Mouse (Mus musculus) thymus, postnatal 36 days (tissue): Measurements from ENCODE around the gene Dhx37.
"Not testable (repeated sequence)": the region's sequence is repeated elsewhere in the genome, so short reads cannot be mapped to it uniquely, and the experiment has no call there.

Experiments used
- DNase-seq, 2 experiments: peaks; one replicate each; pipeline ENCODE4 v3.0.0; 2022; ENCODE audit warnings: mixed read lengths in 2 of 2

Gene Dhx37

DNA sequence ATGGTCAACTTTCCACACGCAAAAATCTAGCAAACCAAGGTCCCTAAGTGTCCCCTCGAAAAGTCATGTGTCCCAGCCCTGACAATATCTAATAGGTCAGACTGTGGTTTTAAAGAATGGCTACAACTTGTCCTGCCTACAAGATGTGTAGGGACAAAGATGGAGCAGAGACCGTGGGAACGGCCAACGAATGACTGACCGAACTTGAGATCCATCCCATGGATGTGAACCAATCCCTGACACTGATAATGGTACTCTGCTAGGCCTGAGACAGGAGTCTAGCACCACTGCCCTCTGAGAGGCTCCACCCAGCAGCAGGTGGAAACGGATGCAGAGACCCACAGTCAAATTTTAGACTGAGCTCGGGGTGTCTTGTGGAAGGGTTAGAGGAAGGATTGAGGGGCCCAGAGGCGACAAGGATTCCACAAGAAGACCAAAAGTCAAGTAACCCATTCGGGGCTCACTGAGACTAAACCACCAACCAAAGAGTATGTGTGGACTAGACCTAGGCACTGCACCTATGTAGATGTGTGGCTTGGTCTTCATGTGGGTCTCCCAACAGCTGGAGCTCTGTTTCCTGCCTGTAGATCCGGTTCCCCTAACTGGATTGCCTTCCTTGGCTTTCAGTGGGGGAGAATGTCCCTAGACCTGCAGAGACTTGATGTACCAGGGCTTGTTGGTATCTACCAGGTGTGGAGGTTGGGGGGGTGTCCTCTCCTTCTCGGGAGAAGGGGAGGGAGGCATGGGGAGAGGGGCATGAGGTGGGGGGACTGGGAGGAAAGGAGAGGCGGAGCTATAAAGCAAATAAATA, 26.7 kb downstream of the Dhx37 start:
- no peak for DNase-seq

DNA sequence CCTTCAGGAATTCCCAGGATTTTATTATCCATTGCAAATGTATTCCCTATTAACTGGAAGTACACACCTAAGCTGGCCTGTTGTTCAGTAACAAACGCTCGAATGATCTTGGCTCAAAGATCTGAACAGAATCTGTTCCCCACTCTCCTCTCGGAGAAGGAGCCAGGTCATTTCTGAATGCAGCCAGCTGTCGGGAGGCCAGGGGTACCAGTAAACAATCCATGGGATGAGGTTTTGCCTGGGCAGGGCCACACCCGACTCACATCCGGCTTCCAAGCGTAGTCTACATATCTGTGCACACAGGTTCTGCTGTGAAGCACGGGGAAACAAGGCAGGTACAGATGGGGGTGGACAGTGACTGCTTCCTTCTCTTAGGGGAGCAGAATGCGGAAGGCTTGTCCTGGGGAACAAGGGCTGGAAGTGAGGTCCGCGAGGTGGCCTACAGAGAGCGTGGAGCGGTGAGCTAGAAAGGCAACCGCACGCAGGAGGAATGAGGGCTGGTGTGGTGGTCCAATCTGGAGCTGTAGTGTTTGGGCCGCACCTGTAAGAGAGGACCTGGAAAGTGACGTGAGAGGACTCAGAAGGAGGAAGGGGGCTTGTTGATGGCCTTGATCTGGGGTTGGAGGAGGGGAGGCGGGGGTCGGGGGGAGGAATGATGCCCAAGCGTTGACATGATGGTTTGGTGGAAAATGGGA, 27.5 kb downstream of the Dhx37 start:
- peak; percentile 70 to 74 for DNase-seq

DNA sequence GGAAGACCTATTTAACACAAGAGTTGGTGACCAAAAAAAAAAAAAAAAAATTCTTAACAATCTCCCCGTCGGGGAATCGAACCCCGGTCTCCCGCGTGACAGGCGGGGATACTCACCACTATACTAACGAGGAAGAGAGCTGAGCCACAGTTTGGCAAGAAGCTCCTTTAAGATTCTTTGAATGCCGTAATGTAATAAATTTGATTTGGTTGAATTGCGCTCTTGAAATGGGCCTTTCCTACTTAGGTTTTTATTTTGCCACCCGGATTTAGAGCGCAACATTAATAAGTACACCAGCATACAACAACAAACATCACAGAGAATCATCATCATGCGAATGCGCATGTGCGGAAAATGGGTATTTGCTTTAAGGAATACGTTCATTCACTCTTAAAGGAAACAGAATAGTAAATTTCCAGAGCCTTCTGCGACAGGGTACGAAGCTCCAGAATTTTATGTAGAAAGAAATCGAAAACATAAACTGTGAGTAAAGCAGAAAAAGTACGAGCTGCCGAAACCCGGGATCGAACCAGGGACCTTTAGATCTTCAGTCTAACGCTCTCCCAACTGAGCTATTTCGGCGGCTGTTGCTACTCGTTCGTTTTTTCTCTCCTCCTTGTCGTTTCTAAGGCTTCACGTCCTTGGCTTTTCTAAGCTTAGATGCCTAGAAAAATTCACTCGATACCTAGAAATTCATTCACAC, 28.2 kb downstream of the Dhx37 start:
- peak; percentile 77 to 83 for DNase-seq

DNA sequence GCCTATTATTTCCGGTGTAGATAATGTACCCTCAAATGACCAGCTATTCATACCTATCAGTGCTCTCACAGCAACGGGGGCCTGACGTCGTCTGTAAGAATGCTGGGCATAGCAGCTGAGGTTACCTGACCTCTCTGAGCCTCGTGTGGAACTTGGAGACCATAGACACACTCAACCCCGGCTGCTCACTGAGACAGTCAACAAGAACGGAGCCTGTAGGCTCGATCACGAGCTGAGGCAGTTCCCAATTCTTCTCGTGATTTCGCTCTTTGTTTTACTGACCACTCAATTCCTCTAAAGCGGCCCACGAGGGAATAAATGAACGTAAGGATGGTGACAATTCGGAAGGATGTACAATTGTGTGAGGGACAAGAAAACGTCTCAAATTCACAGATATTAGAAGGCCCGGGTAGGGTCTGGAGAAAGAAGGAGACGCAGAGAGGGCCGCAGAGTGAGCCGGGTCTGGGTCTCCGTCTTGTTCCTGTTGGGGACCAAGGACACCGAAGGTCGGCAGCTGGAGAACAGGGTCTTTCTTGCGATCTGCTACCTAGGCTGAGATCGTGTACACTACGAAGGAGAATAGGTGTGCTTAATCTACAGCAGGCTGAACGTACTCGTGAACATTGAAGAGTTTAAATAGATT, 28.9 kb downstream of the Dhx37 start:
- peak; percentile 37 to 48 for DNase-seq

DNA sequence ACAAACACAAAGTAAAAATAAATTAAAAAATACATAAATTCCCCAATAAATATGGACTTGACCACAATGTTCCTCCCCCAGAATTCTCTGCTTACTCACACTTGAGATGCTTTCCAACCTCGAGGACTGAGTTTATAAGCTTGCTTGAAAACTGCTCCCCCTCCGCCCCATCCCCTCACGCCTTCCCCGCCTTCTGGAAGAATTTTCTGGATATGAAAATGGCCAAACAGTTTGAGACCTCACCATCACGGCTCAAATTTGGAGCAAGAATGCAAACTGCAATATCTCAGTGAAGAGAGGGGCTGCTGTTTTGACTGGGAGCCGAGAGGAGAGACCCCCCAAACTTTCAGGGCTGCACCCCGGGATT, 29.4 kb downstream of the Dhx37 start:
- DNase-seq, result no peak

DNA sequence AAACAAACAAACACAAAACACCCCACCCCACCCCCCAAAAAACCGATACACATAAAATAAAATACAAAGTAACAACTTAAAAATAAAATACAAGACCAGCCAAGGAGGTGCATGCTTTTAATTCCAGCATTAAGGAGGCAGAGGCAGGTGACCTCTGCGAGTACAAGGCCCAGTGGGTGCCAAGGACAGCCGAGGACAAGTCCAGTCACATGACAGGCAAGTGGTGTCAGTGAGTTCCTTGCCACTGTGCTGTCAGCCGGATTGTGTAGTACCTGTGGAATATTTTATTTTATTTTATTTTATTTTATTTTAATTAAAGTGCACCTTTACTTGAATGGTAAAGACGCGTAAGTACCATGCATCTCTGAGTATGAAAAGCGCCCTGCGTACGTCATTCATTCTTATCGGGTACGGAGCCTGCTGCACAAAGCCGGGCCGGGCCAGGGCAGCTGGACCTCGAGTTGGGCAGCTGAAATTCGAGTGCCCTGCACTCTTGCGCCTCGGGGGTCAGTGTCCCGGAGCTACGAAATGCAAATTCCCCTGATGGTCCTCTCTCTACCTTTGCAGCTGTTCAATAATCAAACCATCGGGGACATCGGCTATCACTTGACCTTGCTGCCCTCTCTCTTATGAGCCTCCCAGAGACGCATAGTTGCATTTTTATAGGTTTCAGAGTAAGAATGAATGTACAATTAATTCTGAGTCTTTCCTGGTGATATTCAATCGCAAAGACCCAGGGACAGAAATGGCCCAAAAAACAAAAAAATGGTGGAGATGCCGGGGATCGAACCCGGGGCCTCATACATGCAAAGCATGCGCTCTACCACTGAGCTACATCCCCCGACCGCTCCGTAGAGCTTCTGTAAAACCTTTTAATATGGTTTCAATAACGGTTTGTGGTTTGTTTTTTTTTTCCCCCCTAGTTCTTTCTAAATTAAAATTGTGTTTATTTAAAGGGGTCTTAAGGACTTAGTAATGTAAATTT, 30.1 kb downstream of the Dhx37 start:
- DNase-seq, result peak; percentile 70

DNA sequence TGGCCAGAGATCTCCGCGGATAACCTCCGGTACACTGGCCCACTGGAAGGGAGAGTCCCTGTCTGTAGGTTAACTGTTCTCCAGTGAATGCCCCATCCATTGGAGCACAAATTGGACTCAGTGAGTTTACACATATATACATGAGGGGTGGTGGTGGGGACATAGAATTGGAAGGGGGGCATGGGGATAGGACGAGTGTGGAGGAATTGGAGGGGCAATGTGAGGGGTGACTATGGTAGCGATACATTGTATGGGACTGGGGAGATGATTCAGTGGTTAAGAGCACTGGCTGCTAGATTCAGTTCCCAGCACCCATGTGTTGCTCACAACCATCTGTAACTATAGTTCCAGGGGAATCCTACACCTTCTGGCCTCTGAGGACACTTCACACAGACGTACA, 30.9 kb downstream of the Dhx37 start:
- DNase-seq, result no peak

DNA sequence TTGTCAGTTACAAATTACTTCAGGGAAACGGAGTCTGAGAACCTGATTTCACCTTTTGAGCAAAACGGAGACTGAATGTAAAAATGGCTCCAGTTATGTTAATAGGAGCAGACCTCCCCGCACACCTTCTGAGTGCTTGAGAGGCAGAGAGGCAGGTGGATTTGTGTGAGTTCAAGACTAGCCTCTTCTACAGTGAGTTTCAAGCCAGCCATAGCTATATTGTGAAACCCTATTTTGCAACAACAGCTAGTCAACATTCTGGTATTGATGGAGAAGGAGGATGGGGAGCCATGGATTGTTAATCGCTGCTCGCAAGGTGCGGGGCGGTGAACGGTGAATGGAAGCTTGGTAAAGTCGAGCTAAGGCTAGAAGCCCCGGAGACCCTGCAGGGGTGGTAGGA, 31.4 kb downstream of the Dhx37 start:
- DNase-seq, result no peak

DNA sequence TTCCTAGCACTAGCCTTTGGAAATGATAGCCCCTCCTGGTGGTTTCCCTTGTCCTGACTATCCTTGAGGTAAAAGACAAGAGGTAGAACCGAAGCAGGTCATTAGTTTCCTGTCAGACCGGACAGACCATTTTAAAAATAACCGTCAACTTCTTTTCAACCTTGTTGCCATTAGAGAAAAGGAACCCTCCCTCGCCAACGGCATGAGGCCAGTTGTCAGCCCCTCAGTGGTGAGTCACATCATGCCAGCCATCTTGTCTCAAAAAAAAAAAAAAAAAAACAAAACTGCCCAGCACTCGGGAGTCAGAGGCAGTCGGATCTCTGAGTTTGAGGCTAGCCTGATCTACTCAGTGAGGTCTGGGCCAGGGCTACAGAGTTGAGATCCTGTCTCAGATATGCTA, 33.0 kb downstream of the Dhx37 start:
- DNase-seq, result no peak

DNA sequence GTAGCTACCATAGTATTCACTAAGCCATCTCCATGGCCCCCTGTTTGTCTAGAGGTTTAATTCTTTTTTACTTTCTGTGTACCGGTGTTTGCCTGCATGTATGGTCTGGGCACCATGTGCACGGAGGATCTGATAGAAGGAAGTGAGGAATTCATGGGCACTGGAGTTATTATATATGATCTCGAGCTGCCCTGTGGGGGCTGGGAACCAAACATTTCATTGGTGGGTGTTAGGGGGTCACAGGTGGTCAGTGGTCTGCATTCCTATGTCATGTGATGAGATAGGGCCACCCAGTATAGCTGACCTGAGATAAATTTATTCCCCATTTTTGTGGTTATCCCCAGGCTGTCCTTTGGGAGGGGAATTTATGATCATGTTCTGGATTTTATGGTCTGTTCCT, 38.9 kb downstream of the Dhx37 start:
- no peak for DNase-seq

DNA sequence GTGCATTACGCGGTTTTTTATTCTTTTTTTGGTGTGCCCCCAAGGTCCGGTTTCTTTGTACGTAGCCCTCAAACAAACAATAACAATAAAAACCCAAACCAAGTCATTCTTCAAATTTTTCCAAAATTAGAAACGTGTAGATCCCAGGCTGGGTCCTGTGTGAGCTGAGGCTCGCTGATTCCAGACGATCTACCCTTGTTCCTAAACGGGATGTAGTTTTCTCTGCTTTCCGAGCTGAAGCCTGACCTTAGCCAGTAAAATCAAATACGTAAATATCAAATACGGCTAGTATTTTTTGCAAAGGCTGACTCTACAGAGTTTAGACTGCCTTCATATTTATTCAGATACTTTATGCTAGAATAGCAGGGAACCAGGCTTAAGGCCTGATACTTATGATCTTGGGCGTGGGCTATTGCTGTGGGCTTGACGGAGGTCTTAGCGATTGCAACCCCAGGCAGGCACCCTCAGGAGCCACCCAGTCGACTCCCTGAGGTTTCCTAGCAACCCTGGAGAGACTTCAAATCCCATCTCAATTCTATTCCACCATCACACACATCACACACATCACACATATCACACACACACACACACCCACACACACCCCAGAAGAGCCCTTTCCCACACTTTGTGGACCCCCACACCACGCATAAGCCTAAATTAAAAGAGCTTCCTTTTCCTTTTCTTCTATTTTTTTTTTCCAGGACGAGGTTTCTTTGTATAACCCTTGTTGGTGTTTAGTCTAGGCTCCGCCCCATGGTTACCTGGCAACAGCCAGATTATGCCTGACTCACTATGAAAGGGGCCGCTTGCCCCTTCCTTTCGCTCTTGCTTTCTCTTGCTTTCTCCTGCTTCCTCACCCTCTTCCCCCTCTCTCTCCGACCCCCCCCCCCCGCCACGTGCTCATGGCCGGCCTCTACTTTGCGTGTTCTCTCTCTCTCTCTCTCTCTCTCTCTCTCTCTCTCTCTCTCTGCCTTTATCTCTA, 40.0 kb downstream of the Dhx37 start:
- DNase-seq, result peak; percentile 79 to 88

DNA sequence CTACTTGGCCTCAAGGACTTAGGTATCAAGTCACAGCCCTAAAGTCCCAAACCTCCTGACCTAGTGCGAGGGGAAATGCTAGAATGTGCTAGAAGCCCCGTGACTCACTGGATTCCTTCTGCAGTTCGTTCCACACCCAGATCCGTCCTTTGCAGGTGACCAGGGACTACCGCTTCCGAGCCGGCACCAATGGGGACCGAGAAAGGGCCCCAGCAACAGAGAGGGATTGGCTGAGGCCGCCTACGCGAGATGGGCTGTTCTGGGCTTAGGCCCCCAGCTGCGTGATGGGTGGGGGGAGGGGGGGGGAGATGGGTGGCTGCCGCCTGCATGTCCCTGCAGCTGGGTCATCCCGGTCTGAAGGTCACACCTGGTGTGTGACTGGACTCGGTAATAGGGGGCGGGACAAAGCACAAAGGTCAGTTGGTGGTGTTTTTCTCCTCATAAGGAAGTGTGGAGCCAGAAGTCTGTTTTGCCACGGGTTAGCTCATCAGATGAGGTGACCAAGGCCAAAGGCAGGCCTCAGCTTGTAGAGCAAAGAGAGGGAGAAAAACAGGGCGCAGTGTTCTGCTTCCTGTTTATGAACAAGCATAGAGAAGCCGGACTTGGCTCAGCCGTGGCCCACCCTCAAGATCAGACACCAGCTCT, 40.8 kb downstream of the Dhx37 start:
- DNase-seq, result peak; percentile 97

DNA sequence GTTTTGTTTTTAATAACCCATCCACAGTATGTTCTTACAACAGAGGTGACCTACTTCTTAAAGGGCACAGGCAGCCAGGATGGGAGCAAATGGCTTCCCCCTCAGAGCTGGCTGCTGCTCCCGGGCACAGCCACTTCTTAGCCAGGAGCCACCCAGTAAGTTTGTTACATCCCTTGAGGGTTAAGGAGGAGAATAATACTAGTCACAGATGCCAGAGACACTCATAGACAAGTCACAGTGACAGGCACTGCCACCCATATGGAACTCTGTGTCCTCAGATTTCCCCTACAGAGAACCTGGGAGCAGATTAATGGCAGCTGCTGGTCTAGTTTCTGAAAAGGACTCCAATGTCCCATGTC, 41.3 kb downstream of the Dhx37 start:
- DNase-seq, result no peak

DNA sequence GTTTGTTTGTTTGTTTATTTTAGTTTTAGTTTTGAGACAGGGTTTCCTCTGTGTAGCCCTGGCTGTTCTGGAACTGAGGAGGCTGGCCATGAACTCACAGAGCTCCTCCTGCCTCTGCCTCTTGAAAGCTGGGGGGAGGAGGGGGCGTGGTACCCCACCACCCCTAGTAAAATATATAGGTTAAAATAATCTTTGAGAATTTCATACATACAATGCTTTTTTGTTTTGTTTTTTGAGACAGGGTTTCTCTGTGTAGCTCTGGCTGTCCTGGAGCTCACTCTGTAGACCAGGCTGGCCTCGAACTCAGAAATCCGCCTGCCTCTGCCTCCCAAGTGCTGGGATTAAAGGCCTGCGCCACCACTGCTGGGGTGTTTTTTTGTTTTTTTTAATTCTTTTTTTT, 41.7 kb downstream of the Dhx37 start:
- DNase-seq, result not testable (repeated sequence)

DNA sequence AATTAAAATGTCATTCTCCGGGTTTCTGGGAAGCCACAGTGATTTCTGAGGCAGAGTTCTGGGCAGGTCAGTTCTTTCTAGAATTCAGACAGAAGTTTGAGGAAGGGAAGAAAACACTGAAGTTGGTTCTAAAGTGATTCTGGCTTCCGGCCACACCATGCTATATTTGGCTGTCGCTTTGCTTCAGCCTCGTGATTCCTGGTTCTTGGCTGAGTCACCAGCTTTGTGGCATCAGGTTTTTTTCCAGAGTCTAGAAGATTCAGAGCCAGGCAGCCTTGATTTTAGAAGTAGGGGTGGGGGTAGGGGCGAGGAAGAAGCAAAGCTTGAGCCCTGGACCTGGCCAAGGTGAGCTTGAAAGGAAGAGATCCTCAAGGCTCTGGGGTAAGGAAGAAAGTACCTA, 42.3 kb downstream of the Dhx37 start:
- no peak for DNase-seq

DNA sequence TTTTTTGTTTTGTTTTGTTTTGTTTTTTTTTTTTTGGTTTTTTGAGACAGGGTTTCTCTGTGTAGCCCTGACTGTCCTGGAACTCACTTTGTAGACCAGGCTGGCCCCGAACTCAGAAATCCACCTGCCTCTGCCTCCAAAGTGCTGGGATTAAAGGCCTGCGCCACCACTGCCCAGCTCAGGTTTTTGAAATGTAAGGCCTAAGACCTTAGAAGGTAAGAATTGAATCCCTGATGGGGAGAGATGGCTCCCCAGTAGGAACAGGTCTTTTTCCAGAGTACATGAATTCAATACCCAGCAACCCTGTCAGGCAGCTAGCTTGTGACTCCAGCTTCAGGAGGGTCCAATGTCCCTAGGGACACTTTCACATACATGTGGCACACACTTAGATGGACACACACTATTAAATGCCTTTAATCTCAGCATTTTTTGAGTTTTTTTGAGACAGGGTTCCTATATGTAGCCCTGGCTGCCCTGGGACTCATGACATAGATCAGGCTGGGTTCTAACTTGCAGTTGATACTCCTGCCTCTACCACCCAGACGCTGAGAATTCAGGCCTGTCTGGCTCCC, 42.9 kb downstream of the Dhx37 start:
- DNase-seq, result no peak

DNA sequence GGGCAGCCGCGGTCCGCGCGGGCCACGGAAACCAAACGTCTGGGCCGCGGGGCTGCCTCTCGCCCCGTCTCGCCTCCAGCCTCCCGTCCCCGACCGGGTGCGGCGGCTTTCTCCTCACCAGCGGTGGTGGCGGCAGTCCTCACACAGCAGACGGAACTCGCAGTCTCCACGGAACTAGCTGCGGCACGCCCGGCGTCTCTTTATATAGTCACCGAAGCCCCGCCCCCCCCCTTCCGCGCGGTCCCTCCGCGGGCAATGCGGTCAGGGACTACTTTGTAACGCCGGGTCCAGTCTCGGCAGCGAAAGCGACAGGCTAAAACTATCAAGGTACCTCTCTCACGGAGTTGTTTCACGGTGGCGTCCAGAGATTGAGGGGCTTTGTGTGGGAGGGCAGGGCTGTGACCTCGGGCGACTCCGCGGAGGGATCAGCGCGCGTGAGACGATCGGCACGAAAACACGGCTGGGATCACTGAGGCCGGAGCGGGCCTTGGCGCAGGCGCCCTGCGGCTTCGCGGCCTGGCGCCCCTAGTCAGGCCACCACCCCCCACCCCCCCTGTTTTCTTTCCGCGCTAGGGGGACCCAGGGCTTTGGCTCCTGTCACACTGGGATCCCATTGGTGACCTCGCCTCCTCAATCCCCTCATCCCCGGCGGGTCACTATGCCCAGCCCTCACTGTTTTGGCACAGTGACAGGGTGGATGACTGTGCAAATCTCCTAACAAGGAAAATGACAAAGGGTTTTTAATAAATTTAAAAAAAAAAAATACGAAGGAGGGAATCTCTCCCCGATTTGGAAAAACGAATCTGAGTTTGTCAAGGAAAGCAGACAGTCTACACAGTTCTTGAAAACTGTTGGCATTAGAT, 44.1 kb downstream of the Dhx37 start, which contains the start of gene Ubc:
TSS of gene Ubc (minus strand) at position 624 of the 863 bp plus-strand sequence.
- peak; percentile 84 for DNase-seq

DNA sequence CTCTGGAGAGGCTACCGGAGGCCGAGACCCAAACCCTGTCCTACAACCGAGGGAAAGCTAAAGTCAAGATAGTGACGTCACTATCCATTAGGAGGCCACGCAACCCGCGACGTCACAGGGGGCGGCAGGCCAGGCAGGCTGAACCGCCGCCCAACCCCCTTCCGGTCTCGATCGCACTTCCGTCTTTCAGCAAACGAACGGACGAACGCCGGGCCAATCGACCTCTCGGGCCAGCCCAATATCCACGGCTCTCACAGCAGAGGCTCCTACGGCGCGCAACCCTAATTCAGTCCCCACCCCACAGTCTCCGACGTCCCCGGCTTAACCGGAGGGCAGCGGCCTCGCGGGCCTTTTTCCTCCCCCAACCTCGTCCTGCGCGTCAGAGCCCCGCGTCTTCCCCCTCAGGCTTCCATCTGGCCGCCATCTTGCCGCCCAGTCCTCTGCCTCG, 44.8 kb downstream of the Dhx37 start, which contains the start of gene Gm10382:
TSS of gene Gm10382 (plus strand) at position 192 of the 448 bp plus-strand sequence.
- peak; percentile 81 to 86 for DNase-seq
